Mouse (Mus musculus) urinary bladder, postnatal 25 days (tissue): ENCODE results near the gene Hes7.

Experiments used
- DNase-seq: peaks from one replicate; pipeline ENCODE4 v3.0.0; 2022; ENCODE audit warnings: low spot score

The Hes7 gene

DNA sequence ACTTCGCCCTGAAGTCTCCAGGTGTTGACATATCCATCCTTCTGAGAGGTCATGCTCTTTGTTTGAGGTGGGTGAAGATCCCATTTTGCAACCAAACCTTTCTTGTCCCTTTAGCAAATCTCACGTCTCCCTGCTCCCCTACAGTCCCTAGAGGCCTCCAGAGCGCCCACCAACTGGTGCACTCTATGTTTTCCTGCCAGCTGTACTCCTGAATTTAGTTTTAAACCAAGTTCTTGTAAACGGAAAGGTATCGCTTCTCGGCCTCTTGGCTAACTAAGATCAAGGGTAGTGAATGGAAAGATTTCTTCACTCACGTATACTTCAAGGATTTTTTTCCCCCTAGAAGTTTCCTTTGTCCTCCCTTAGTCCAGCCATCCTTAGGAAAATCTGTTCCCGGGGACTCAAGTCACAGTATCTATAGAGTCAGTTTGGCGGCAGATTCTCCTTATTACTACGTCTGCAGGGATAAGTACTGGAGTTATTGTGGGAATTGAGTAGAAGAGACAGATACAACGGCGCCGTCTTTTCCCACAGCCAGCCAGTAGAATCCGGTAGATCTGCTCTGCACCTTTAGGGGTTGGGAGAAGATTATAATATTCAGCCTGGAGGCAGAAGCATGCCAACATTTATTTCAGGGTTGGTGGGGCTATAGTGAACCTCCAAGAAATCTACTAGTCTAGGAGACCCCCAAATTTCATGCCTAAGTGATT, 603 bp upstream of the Hes7 start:
- no peak for DNase-seq

DNA sequence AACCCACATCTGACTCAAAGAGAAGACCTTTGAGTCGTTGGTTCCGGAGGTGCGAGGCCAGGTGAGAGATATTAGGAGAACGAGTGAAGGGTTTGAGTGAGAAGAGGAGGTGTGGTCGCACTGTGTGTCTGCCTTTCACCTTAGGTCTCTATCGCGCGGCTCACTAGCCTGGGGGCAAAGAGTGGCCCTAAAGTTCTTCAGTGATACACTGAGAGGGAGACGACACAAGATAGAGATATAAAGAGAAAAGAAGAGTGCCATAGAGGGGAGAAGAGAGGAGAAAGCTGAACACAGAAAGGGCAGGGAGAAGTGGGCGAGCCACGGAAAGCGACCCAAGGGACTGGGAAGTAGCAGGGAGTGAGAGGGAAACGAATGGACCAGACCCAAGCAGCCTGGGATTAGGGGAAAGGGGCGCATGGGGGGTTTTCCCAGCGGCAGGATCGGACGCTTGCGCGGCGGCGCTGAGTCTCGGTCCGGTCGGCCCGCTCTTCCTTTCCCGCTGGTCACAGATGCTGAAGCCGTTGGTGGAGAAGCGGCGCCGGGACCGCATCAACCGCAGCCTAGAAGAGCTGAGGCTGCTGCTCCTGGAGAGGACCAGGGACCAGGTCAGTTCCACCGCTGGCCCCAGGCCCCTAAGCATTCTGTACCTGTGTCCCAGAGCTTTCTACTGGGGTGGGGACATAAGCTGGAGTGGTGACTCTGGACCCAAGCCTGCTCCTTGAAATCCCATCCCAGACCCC, 967 bp downstream of the Hes7 start:
- no peak for DNase-seq

DNA sequence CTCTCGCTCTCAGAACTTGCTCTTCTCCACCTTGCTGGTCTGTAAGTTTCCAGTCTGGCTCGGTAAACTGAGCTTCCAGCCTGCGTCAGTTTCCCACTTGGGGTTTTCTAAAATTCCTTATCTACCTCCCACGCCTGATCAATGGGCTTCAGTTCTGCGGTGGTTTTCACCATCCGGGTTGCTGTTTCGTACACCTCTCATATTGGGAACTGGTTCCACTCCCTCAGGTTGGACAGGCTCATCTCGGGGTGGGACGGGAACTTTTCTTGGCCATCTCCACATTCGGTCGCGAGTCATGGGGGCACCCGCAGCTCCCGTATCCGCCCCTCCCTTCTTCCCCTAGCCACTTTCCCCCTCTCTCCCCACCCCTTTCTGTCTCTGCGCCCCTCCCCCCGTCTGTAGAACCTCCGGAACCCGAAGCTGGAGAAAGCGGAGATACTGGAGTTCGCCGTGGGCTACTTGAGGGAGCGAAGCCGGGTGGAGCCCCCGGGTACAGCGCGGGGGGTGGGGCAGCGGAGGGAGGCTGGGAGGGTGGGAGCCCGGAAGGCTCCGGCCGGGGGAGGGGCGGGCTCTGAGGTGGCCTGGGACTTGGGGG, 1.6 kb downstream of the Hes7 start:
- no peak for DNase-seq

DNA sequence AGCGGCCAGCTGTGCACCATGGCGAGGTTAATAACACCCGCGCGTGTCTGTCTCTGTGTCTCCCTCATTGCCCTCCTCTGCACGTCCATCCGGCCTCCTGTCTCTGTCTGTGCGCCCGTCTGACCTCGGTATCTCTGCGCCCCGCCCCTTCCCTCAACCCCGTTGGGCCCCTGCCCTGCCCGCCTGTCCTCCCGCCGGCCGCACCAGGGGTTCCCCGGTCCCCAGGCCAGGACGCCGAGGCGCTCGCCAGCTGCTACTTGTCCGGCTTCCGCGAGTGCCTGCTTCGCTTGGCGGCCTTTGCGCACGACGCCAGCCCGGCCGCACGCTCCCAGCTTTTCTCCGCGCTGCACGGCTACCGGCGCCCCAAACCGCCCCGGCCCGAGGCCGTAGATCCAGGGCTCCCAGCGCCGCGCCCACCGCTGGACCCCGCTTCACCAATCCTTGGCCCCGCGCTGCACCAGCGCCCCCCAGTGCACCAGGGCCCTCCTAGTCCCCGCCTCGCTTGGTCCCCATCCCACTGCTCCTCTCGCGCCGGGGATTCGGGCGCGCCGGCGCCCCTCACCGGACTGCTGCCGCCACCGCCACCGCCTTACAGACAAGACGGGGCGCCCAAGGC, 2.2 kb downstream of the Hes7 start, which contains the start of gene 9130213A22Rik:
Gene 9130213A22Rik, minus strand, starts transcription at position 254 of the 616 bp plus-strand sequence.
- DNase-seq, result peak; percentile 73

DNA sequence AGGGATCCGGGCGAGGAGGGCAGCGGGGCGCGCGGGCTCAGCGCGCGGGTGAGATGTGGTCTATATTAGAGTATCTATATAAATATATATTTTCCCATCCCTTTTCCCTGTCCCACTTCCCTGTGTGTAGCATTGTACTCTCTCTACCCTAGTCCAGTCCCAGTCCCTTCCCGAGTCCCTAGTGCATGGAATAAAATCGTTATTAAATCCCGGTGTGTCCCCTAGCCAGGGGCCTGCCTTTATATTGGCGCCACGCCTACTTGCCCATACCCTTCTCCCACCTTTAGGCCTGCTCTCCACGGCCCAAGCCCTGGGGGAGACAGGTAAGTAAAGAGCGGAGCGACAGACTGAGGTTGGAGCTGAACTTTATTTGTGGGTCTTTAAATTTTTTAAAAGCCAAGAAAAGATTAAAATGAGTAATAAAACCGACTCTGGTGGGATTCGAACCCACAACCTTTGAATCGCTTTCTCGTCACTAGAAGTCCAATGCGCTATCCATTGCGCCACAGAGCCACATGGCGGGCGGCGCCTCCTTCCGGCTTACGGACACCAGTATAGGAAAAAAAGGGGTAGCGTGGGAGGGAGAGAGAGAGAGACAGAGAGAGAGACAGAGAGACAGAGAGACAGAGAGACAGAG, 3.0 kb downstream of the Hes7 start:
- peak; percentile 83 for DNase-seq

DNA sequence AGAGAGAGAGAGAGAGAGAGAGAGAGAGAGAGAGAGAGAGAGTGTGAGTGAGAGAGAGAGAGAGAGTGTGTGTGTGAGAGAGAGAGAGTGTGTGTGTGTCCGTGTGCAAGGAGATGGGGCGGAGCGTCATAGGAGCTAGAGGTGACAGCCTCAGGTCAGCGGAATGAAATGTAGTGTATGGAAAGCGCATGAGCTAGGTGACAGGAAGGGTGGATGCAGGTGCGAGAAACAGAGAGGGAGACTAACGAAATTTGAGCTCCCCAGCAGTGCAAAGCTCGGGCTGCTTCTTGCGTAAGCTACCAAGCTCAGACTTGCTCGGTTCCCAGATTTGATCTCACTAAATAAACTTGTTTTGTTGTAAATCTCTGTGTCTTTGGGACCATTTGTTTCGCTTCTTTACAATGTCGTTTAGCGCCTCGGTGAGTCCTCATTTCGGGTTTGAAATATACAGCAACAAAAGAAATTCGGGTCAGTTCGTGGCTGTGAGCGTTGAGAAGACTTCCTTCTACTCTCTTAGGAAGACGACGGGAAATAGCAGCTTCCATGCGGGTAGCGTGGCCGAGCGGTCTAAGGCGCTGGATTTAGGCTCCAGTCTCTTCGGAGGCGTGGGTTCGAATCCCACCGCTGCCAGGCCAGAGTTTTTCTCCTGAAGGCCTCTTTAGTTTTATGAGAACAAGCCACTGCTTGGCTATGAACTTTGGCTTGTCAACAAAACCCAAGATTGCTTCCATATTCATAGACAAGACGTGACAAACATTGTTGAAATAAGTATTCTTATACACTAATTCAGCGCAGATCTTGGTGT, 3.7 kb downstream of the Hes7 start:
- DNase-seq, result peak; percentile 86

DNA sequence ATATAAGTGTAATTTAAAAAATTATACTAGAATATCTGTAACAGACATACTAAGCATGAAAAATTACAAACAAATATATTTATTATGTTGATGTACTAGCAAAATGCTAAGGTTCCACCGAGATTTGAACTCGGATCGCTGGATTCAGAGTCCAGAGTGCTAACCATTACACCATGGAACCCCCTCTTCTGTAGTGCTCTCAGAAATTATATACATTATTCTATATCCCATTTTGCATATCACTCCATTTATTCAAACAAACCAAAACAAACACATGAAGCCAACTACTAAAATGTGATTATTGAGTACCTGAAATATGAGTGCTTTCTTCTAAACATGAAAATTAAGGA, 4.3 kb downstream of the Hes7 start:
- no peak for DNase-seq

DNA sequence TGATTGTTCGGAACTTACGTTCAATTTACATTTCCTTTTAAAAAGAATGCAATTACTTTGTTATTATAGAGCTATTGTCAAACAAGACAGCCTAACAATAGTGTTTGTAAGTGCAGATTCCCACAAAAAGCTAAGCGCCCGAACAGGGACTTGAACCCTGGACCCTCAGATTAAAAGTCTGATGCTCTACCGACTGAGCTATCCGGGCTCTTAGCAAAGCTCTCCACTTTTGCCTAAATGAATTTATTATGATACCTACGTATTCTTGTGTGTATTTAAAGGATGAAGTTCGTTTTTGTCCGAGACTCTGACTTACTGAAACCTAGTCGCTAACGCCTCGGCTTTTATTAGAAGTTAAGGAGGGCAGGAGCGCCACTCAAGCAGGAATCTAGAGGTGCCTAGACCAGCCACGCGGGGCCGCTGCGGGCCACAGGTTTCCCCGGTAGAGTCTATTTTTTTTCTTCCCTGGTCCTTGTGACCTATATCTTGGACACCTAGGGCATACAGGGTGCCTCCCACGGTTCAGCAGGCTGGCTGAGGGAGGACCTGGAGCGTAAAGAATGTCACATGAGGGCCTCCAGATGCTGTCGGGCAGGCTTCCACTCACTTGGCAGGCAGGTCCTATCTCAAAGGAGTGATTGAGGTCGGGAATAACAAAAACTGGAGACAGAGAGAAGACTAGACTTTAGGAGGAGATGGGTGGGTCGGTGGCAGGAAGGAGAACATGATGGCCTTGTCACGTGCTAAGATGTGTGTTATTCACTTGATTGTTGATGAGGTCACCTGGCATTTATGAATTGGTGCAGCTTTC, 5.0 kb downstream of the Hes7 start:
- DNase-seq, result peak; percentile 60

DNA sequence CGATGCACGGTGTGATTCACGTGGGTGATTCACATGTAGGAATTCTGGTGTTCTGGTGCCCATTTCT, 5.5 kb downstream of the Hes7 start, which contains the start of gene Aloxe3:
Gene Aloxe3, plus strand, starts transcription at position 45 of the 67 bp plus-strand sequence.
- no peak for DNase-seq

DNA sequence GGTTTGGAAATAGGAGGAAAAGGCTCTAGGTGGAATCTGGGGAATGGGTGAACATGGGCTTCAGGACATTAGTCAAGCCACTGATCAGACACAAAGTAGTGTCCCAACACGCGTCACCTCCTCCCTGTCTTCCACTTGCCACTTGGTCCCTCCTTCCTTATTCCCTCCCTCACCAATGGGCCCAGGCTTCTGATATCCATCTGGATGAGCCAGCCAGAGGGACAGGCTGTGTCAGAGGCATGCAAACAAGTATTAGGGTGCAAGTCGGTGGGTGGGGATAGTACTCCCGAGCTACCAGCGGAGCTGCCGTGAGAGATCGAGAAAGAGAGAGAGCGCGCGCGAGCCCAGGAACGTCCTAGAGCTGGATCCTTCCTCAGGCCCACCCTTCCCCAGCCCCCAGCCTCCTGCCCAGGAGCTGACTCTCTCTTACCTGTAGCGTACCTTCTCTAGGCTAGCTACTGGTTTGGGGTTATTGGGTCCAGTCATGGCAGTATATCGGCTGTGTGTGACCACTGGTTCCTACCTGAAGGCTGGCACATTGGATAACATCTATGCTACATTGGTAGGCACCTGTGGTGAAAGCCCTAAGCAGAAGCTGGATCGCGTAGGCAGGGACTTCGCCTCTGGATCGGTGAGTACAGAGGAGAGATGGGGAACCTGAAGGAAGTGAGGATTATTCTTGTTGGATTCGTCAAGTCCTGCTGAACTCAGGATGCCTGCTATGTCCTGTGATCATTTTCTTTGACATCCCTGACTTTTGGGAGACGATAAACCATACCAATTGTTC, 5.9 kb downstream of the Hes7 start:
- no peak for DNase-seq

DNA sequence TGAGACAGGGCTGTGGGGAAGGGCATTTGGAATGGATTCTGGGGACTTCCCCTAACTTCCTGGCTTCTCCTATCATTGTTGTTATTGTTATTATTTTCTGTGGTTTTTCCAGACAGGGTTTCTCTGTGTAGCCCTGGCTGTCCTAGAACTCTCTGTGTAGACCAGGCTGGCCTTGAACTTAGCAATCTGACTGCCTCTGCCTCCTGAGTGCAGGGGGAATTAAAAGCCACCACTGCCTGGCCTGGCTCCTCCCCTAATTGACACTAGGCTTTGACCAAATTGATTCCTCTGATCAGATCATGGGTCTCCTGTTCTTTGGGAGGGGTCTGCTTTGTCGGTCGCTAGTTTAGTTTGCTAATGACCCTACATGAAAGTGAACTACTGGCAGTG, 6.5 kb downstream of the Hes7 start:
- DNase-seq, result no peak

DNA sequence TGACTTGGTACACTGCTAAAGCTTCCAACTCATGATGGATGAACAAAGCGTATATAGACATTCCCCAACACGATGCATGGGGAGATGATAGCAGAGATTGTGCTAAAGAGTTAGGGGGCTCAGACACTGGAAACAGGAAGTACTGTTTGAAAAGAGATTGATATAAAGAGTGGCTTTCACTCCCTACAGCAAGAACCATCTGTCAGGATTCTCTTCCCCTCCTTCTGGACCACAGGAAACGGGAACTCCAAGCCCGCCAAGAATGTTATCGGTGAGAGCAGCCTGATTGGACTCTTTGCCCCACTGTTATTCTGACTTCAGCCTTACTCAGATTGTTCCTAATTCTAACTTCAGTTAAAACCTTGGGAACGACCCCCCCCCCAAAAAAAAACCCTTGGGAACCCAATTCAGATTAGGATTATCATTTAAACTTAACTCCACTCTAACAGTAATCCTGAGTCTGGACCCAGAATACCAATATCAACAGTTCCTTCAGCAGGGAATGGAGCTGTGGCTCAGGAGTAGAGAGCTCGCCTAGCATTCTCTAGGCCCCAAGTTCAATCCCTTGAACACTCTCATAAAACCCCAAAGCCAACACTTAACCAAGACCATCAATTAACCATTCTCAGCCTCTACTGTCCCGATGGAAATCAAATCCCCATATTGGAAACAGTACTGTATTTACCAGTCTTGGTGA, 8.4 kb downstream of the Hes7 start:
- DNase-seq, result no peak

DNA sequence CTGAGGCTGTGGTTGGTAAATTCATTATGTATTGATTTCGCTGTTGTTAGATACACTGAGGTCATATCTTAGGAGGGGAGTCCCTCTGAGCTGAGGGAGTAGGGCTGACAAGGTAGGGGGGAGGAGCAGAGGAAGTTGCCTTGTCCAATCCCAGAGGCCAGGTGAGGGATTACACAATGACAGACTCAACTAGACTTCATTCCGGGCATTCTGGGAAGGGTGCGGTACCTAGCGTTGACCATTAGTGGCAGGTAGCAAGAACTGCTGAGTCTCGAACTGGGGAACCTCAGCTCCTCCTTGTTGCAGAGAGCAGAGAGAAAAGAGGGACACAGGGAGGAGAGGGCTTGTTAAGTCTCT, 13.3 kb downstream of the Hes7 start:
- no peak for DNase-seq

DNA sequence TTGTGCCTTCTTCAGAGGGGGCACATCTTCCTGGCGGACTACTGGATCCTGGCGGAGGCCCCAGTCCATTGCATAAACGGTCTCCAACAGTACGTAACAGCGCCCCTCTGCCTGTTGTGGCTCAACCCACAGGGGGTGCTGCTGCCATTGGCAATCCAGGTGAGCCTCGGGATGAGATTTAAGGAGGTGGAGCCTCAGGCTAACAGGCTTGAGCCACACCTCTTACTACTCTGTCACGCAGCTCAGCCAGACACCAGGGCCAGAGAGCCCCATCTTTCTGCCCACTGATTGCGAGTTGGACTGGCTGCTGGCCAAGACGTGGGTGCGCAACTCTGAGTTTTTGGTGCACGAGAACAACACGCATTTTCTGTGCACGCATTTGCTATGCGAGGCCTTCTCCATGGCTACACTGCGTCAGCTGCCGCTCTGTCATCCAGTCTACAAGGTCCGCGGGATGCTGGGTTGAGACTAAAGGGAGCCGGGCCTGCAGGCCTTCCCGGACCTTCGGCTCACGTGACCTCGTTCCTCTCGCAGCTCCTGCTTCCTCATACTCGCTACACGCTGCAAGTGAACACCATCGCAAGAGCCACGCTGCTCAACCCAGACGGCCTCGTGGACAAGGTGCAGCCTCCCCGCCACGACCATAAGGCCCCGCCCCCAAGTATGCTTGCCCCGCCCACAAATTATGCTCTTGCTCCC, 13.9 kb downstream of the Hes7 start:
- no peak for DNase-seq

DNA sequence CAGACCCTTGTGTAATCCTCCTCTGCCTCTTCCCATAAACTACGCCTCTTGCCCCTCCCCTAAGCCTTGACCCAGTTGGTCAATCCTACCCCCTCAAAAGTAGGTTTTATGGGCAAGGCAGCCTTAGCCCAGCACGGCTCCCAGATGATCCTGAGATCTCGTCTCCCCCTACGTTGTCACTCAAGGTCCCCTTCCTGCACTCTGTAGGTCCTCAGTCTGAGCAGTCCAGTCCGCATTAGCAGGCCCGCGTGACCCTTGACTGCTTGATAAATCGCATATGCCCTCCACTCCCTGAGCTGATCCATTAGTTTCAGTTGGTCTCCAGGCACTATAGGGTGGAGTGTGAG, 14.4 kb downstream of the Hes7 start:
- DNase-seq, result no peak

DNA sequence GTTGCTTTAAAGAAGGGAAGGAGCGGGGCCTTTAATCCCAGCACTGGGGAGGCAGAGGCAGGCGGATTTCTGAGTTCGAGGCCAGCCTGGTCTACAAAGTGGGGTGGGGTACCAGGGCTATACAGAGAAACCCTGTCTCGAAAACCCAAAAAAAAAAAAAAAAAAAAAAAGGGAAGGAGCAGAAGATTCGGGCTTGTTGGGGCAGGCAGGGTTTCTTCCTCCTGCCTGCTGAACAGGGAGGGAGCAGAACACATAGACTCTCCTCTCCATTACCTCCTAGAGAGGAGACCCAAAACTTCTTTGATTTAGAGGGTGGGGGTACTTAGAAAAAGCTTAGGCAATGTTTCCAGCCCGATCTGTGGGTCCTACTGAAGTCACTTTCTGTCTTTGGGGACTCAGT, 15.2 kb downstream of the Hes7 start:
- DNase-seq, result no peak

DNA sequence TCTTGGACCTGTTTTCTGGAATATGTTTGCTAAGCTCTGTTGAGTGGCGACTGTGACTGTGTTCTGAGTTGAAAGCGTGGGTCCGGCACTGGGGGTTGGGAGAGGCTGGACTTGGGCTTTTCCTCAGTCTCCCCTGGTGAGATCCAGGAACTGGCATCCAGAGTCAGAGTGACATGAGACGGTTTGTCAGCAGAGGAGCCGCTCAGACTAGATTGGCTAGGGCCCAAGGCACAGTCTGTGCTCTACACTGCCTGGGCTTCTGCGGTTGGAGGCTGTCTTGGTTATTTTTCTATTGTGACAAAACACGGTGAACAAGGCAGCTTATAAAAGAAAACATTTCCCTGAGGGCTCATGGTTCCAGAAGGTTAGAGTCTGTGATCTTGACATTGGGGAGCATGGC, 27.3 kb downstream of the Hes7 start:
- no peak for DNase-seq

DNA sequence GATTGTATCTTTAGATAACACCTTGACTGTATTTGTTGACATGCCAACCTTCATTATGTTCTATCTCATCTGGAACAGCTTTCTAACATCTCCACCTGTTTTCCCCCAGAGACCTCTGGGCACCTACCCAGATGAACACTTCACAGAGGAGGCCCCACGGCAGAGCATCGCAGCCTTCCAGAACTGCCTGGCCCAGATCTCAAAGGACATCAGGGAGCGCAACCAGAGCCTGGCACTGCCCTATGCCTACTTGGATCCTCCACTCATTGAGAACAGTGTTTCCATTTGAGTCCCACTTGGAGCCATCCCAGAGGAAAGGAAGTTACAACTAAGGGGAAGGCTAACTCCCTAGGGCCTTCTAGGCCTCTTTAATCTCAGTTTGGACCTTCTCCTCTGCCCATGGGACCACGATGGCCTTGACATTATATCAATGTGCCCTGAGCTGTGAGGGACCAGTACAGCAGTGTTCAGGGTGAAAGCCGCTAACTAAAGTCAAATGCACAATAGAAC, 28.3 kb downstream of the Hes7 start:
- DNase-seq, result no peak

DNA sequence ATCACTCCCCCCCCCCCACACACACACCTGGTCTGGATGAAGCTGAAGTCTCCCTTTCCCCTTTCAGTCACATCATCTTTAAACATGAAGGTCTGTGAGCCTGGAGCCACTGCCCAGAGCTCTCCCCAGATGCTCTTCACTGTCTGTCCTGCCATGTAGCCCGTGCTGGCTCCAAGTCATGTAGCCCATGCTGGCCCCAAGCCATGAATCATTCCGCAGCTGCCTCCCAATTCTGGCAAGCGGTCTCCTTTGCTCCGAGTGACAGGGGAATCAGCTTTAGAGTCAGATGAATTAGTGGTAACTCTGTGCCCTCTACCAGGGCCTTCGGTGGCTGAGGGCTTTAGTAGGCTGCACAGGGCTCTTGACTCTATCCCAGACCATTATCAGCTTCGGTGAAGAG, 29.5 kb downstream of the Hes7 start:
- DNase-seq, result no peak
